Mouse (Mus musculus) MEL (cell line): ENCODE results near the gene Rc3h2. TPM values are rescaled to one million over a fixed set of nuclear protein-coding genes. Genes with fewer than 3 reads are reported as not detected.

Experiments
- DNase-seq: peaks from one replicate; pipeline ENCODE4 v3.0.0; 2011; ENCODE audit warnings: low read depth, low spot score
- H3K27ac ChIP-seq: 2 replicates; pipeline ENCODE4 v1.5.1; 2012; ENCODE audit warnings: low read depth, mild to moderate bottlenecking, control low read depth, low read length, moderate library complexity; ENCODE audit not compliant: control insufficient read depth
- H3K27me3 ChIP-seq, 2 experiments: fragments of 150-350 bp in 1 of 2; sonication (generic) in 1 of 2; 2 replicates each; pipeline ENCODE4 v1.6.1; 2012; ENCODE audit warnings: low read length in 2 of 2, mild to moderate bottlenecking in 2 of 2, improper control_type of control experiment in 1 of 2, moderate library complexity in 1 of 2; ENCODE audit not compliant: insufficient read depth in 2 of 2, control insufficient read depth in 1 of 2
- H3K36me3 ChIP-seq, 2 experiments: 2 replicates each; pipeline ENCODE4 v1.6.1; 2012 to 2014; ENCODE audit warnings: low read length in 2 of 2, improper control_type of control experiment in 1 of 2, inconsistent platforms in 1 of 2, mild to moderate bottlenecking in 1 of 2; ENCODE audit not compliant: insufficient read depth in 2 of 2, control insufficient read depth in 1 of 2
- H3K4me1 ChIP-seq, 2 experiments: fragments of 150-350 bp in 1 of 2; sonication (generic) in 1 of 2; 2 replicates each; pipeline ENCODE4 v1.6.1; 2012; ENCODE audit warnings: low read length in 2 of 2, improper control_type of control experiment in 1 of 2, mild to moderate bottlenecking in 1 of 2; ENCODE audit not compliant: insufficient read depth in 2 of 2, control insufficient read depth in 1 of 2
- H3K4me3 ChIP-seq, 2 experiments: fragments of 150-350 bp in 1 of 2; sonication (generic) in 1 of 2; 2 replicates each; pipeline ENCODE4 v1.5.1; 2012; ENCODE audit warnings: low read depth in 2 of 2, low read length in 2 of 2, mild to moderate bottlenecking in 2 of 2, moderate library complexity in 2 of 2, control low read depth in 1 of 2, improper control_type of control experiment in 1 of 2; ENCODE audit not compliant: control insufficient read depth in 1 of 2, insufficient read depth in 1 of 2
- H3K79me2 ChIP-seq: 2 replicates; pipeline ENCODE4 v1.6.1; 2012; ENCODE audit warnings: mild to moderate bottlenecking, low read length, moderate library complexity; ENCODE audit not compliant: control insufficient read depth, poor library complexity, insufficient read depth
- H3K9ac ChIP-seq: 2 replicates; pipeline ENCODE4 v1.6.1; 2012; ENCODE audit warnings: low read depth, mild to moderate bottlenecking, control low read depth, low read length, moderate library complexity; ENCODE audit not compliant: control insufficient read depth, poor library complexity, severe bottlenecking
- H3K9me3 ChIP-seq: fragments of 150-350 bp; sonication (generic); replicated peaks from 2 replicates; pipeline ENCODE4 v1.6.1; 2012; ENCODE audit warnings: mild to moderate bottlenecking, low read length, improper control_type of control experiment, moderate library complexity; ENCODE audit not compliant: insufficient read depth
- BHLHE40 ChIP-seq: IDR thresholded peaks from 2 replicates; pipeline ENCODE4 v1.6.1; 2012; ENCODE audit warnings: low read depth, mild to moderate bottlenecking, inconsistent platforms, low read length, improper control_type of control experiment, borderline replicate concordance
- CHD2 ChIP-seq: IDR thresholded peaks from 2 replicates; pipeline ENCODE4 v1.6.1; 2011; ENCODE audit warnings: low read length, improper control_type of control experiment
- CTCF ChIP-seq, 3 experiments: IDR thresholded peaks in 2 of 3; conservative IDR thresholded peaks in 1 of 3; 2 replicates each; pipeline ENCODE4 v1.5.1; 2011 to 2012; ENCODE audit warnings: low read length in 3 of 3, low read depth in 2 of 3, mild to moderate bottlenecking in 2 of 3, improper control_type of control experiment in 1 of 3, inconsistent platforms in 1 of 3, mixed read lengths in 1 of 3, moderate library complexity in 1 of 3; ENCODE audit not compliant: control insufficient read depth in 1 of 3, insufficient read depth in 1 of 3, poor library complexity in 1 of 3, severe bottlenecking in 1 of 3
- GABPA ChIP-seq: IDR thresholded peaks from 2 replicates; pipeline ENCODE4 v1.6.1; 2012; ENCODE audit warnings: low read depth, mild to moderate bottlenecking, inconsistent platforms, low read length, improper control_type of control experiment, moderate library complexity
- GATA1 ChIP-seq: IDR thresholded peaks from 2 replicates; pipeline ENCODE4 v1.6.1; 2011; ENCODE audit warnings: low read depth, low read length, improper control_type of control experiment
- HCFC1 ChIP-seq: IDR thresholded peaks from 2 replicates; pipeline ENCODE4 v1.6.1; 2012; ENCODE audit warnings: low read depth, mild to moderate bottlenecking, inconsistent platforms, low read length, improper control_type of control experiment, moderate library complexity
- KAT2A ChIP-seq: conservative IDR thresholded peaks from 2 replicates; pipeline ENCODE4 v1.6.1; 2012; ENCODE audit warnings: low read depth, low read length, improper control_type of control experiment, inconsistent platforms
- MAX ChIP-seq: IDR thresholded peaks from 2 replicates; pipeline ENCODE4 v1.6.1; 2011; ENCODE audit warnings: low read length, improper control_type of control experiment
- MEF2A ChIP-seq: IDR thresholded peaks from 2 replicates; pipeline ENCODE4 v1.6.1; 2014; ENCODE audit warnings: low read depth, mild to moderate bottlenecking, inconsistent platforms, low read length, improper control_type of control experiment; ENCODE audit not compliant: poor library complexity, insufficient replicate concordance, severe bottlenecking; ENCODE audit errors: extremely low read depth
- MXI1 ChIP-seq: IDR thresholded peaks from 2 replicates; pipeline ENCODE4 v1.6.1; 2011; ENCODE audit warnings: mild to moderate bottlenecking, low read depth, low read length, improper control_type of control experiment
- MYB ChIP-seq: IDR thresholded peaks from 2 replicates; pipeline ENCODE4 v1.6.1; 2011; ENCODE audit warnings: mild to moderate bottlenecking, low read depth, low read length, improper control_type of control experiment
- MYC ChIP-seq: IDR thresholded peaks from 2 replicates; pipeline ENCODE4 v1.6.1; 2011; ENCODE audit warnings: low read depth, mild to moderate bottlenecking, low read length, improper control_type of control experiment, moderate library complexity
- NELFE ChIP-seq: IDR thresholded peaks from 2 replicates; pipeline ENCODE4 v1.6.1; 2011; ENCODE audit warnings: low read depth, low read length, improper control_type of control experiment
- RAD21 ChIP-seq: IDR thresholded peaks from 2 replicates; pipeline ENCODE4 v1.6.1; 2011; ENCODE audit warnings: mild to moderate bottlenecking, low read depth, low read length, improper control_type of control experiment
- RCOR1 ChIP-seq: IDR thresholded peaks from 2 replicates; pipeline ENCODE4 v1.6.1; 2012; ENCODE audit warnings: low read depth, mild to moderate bottlenecking, inconsistent platforms, low read length, improper control_type of control experiment
- SIN3A ChIP-seq: IDR thresholded peaks from 2 replicates; pipeline ENCODE4 v1.6.1; 2012; ENCODE audit warnings: low read length, improper control_type of control experiment, inconsistent platforms
- SMC3 ChIP-seq: IDR thresholded peaks from 2 replicates; pipeline ENCODE4 v1.6.1; 2011; ENCODE audit warnings: low read depth, low read length, improper control_type of control experiment
- TAL1 ChIP-seq: IDR thresholded peaks from 2 replicates; pipeline ENCODE4 v1.6.1; 2012; ENCODE audit warnings: mild to moderate bottlenecking, inconsistent platforms, low read length, moderate library complexity, mixed read lengths
- TCF12 ChIP-seq: IDR thresholded peaks from 2 replicates; pipeline ENCODE4 v1.6.1; 2014; ENCODE audit warnings: low read depth, mild to moderate bottlenecking, inconsistent platforms, low read length, improper control_type of control experiment, moderate library complexity
- UBTF ChIP-seq: IDR thresholded peaks from 2 replicates; pipeline ENCODE4 v1.6.1; 2012; ENCODE audit warnings: low read depth, mild to moderate bottlenecking, inconsistent platforms, low read length, improper control_type of control experiment, moderate library complexity, borderline replicate concordance; ENCODE audit not compliant: insufficient read depth
- USF1 ChIP-seq: IDR thresholded peaks from 2 replicates; pipeline ENCODE4 v1.6.1; 2014; ENCODE audit warnings: low read depth, mild to moderate bottlenecking, inconsistent platforms, low read length, improper control_type of control experiment, moderate library complexity
- USF2 ChIP-seq, 2 experiments: IDR thresholded peaks; 2 replicates each; pipeline ENCODE4 v1.6.1; 2011 to 2012; ENCODE audit warnings: improper control_type of control experiment in 2 of 2, low read length in 2 of 2, borderline replicate concordance in 1 of 2, inconsistent platforms in 1 of 2, low read depth in 1 of 2, mild to moderate bottlenecking in 1 of 2; ENCODE audit not compliant: insufficient read depth in 1 of 2
- ZC3H11A ChIP-seq: IDR thresholded peaks from 2 replicates; pipeline ENCODE4 v1.6.1; 2012; ENCODE audit warnings: low read depth, mild to moderate bottlenecking, inconsistent platforms, low read length, improper control_type of control experiment
- ZKSCAN1 ChIP-seq: IDR thresholded peaks from 2 replicates; pipeline ENCODE4 v1.6.1; 2012; ENCODE audit warnings: low read depth, mild to moderate bottlenecking, inconsistent platforms, low read length, improper control_type of control experiment, moderate library complexity
- ZMIZ1 ChIP-seq: IDR thresholded peaks from 2 replicates; pipeline ENCODE4 v1.6.1; 2012; ENCODE audit warnings: low read depth, mild to moderate bottlenecking, inconsistent platforms, low read length, improper control_type of control experiment, moderate library complexity
- ZNF384 ChIP-seq: IDR thresholded peaks from 2 replicates; pipeline ENCODE4 v1.6.1; 2012; ENCODE audit warnings: low read depth, mild to moderate bottlenecking, inconsistent platforms, low read length, improper control_type of control experiment
- polyA plus RNA-seq, 2 experiments: library from polyadenylated mRNA; stranded (reverse) in 1 of 2; unstranded in 1 of 2; fragments of >175 nt in 1 of 2; fragments of >200 nt in 1 of 2; gene quantifications; 2 replicates each; pipeline versions ENCODE4 v1.2.1 to v1.2.4; 2012; ENCODE audit warnings: low replicate concordance in 2 of 2, low read depth in 1 of 2; ENCODE audit not compliant: insufficient read length in 2 of 2, insufficient read depth in 1 of 2, missing spikeins in 1 of 2
- total RNA-seq: library from RNA; depleted of rRNA; stranded (reverse); fragments of 300-350 nt; gene quantifications from 2 replicates; pipeline ENCODE4 v1.2.3, GENCODE M21; 2012

Gene Rc3h2
- total and polyA plus RNA-seq, 3 experiments = 4.1 to 43.5 (median 10.5) TPM

GRCm38 (mm10) chr2:37338497-37339187 lies 84.1 kb downstream of the Rc3h2 start:
- DNase-seq = peak; percentile 70
- Histone ChIP-seq H3K9ac (peak overlapping the region; percentile 36), H3K9me3 (no peaks in the 10 kb centered on the region), H3K4me1 (no peaks in the 10 kb centered on the region), H3K27ac (no peak overlapping the region), H3K36me3 (0 out of 4 replicates have a peak, but pooled peaks cover 0 to 2% of the 10 kb centered on the region in 2 experiments)
- TF ChIP-seq MAX (peak; percentile 51; the same call in 1 of the 2 replicates), HCFC1 (no peak), GATA1 (peak; percentile 51; the same call in 1 of the 2 replicates), RCOR1 (peak; percentile 38; the same call in 1 of the 2 replicates), SIN3A (peak; percentile 44; the same call in 1 of the 2 replicates), USF2 (IDR thresholded peaks at IDR 0.05; ENCODE audit: borderline replicate concordance in 1 of 2, insufficient read depth in 1 of 2, low read depth in 1 of 2, low read length in 2 of 2) (no peak), ZC3H11A (peak; percentile 81), TCF12 (peak; percentile 6; the same call in 1 of the 2 replicates), ZNF384 (peak; percentile 88), UBTF (no peak), GABPA (no peak), USF1 (0 out of 2 replicates have a peak, but pooled peaks have one; percentile 36), ZKSCAN1 (no peak), CTCF (IDR thresholded peaks at IDR 0.05 in 2 of 3, conservative IDR thresholded peaks at IDR 0.05 in 1 of 3; ENCODE audit: control insufficient read depth in 1 of 3, insufficient read depth in 1 of 3, low read depth in 2 of 3, low read length in 3 of 3, poor library complexity in 1 of 3, severe bottlenecking in 1 of 3) (peak; percentile 73 to 84 (median 82)), MXI1 (no peak), RAD21 (peak; percentile 98), SMC3 (peak; percentile 83), NELFE (no peak)
- TF ChIP-seq, all 39 proteins: peak for 11
- H3K4me3 ChIP-seq = peak overlapping the region; percentile 46 to 51; a peak in 3 of 4 replicates
- no peaks in the 10 kb centered on the region for H3K79me2 ChIP-seq
- no peaks in the 10 kb centered on the region; a peak in 1 of 4 replicates for H3K27me3 ChIP-seq

- TF ChIP-seq GATA1 (no peak), CHD2 (no peak), MEF2A (no peak), UBTF (no peak), KAT2A (no peak), MYC (no peak), SMC3 (no peak), ZKSCAN1 (no peak), ZC3H11A (no peak), CTCF (IDR thresholded peaks at IDR 0.05 in 2 of 3, conservative IDR thresholded peaks at IDR 0.05 in 1 of 3; ENCODE audit: control insufficient read depth in 1 of 3, insufficient read depth in 1 of 3, low read depth in 2 of 3, low read length in 3 of 3, poor library complexity in 1 of 3, severe bottlenecking in 1 of 3) (no peak), ZMIZ1 (no peak), TAL1 (no peak), MYB (no peak), BHLHE40 (no peak)
- Histone ChIP-seq H3K36me3 (no peaks in the 10 kb centered on the region), H3K9ac (no peak overlapping the region), H3K27me3 (no peaks in the 10 kb centered on the region; a peak in 1 of 4 replicates), H3K27ac (no peak overlapping the region), H3K4me3 (no peak overlapping the region), H3K4me1 (no peaks in the 10 kb centered on the region), H3K9me3 (no peaks in the 10 kb centered on the region), H3K79me2 (no peaks in the 10 kb centered on the region)
- no peak for DNase-seq
Observed at GRCm38 (mm10) chr2:37333321-37333720, 89.4 kb downstream of the Rc3h2 start.
